Mouse (Mus musculus) heart, adult 18-20 months (tissue): ENCODE measurements around the gene Igf2. TPM values are rescaled to one million over a fixed set of nuclear protein-coding genes. Genes with fewer than 3 reads are reported as not detected.
A peak's percentile ranks its signal among the peaks of the same experiment; 100 is the strongest.

Experiments used
- DNase-seq, 2 experiments: peaks; one replicate each; pipeline ENCODE4 v3.0.0; 2021 to 2022; ENCODE audit warnings: mixed read lengths in 1 of 2
- microRNA-seq, 2 experiments: library from miRNA; unstranded; fragments of <30 nt; microRNA quantifications; one replicate each; pipeline ENCODE4 v1.2.0; 2022
- total RNA-seq, 2 experiments: library from RNA; stranded (reverse); gene quantifications; 2 replicates each; pipeline ENCODE4 v1.2.3; 2021

The Igf2 gene
- total RNA-seq, 2 experiments from 2014 or later, result 47.4 to 56.7 TPM

DNA sequence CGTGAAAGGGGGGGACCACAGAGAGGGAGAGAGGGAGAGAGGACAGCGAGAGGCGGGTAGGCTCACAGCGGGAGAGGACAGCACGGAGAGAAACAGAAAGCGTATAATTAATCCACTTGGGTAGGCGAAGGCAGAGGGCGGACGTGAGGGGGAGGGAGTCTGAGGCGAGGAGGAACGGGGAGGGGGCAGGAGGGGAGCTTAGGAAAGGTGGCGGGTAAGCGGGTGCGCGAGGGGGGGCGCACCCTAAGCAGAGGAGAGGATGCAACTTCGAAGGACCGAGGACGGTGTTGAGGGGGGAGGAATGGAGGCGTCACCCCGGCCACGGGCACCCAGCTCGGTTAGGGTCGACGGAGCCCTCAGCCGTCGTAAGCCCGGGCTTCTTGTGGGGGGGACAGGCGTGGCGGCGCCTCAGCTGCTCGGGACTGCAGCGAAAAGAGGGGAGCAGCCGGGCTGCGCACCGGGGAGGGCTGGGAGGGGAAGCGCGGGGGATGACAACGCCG lies 7.9 kb downstream of the Igf2 start:
- DNase-seq, result no peak

DNA sequence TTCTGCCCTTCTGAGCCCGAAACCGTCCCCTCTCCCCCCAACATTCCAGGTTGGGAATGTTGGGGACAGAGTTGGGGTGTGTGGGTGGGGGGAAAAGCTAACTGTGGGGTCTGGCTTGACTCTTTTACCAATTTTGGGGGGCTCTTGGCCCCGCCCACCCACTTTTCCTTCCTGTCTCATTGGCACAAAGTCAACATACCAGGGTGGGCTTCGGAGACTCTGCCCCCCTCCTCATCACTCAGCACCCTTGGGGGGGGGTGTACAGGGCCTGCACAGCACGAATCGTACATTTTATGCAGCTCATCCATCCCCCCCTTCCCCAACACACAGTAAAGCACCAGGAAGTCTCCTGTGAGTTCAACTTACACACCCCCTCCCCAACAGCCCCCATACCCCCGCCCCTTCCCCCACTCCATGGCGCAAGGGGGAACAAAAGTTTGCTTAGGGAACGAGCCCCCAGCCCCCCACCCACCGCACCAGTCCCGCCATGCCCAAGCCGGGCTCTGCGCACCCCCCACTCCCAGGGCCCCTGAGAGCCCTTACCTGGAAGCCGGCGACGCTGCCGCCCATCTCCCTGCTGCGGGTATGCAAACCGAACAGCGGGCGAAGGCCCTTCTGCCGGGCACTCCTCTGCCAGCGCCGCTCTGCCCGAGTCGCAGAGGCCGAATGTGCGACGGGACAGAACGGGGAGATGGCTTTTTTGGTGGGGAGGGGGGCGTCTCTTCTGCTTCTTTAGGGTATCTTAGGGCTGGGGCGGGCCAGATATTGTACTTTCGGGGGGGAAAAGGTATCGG lies 8.6 kb downstream of the Igf2 start:
- no peak for DNase-seq

DNA sequence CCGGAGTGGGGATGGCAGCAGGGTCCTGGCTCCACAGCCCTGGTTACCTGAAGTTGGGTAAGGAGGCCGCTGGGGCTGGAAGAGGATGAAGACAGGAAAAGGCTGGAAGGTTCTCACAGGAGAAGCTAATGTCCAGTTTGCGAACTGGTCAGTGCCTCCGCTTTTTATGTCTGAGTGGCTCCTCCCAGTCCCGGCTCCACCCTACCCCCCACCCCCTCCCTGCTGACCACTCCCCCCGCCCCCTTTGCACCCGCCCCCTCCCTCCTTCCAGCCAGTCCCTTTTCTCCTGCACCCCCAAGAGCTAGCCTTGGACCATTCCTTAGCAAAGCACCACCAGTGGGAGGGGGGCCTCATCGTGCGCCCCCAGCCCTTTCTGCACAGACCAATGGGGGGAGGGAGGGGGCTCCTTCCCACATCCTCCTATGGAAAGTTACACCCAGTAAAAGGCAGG lies 9.2 kb downstream of the Igf2 start:
- no peak for DNase-seq

DNA sequence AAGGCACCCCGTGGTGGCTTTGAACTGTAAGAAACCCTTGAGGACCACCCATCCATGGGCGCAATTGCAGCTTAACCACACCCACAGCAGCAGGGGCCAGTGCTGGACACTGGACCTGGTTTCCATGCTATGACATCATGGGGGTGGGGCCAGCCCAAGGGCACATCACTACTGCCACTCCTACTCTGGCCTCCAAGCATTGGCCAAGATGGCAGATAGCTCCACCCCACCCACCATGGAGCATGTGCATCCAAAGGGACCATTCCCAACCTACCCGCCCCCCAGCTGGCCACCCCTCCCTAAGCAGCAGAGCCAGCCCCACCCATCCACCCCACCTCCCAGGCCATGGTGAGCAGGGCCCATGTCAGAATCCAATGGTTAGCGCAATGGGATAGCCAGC lies 10.6 kb downstream of the Igf2 start:
- no peak for DNase-seq

DNA sequence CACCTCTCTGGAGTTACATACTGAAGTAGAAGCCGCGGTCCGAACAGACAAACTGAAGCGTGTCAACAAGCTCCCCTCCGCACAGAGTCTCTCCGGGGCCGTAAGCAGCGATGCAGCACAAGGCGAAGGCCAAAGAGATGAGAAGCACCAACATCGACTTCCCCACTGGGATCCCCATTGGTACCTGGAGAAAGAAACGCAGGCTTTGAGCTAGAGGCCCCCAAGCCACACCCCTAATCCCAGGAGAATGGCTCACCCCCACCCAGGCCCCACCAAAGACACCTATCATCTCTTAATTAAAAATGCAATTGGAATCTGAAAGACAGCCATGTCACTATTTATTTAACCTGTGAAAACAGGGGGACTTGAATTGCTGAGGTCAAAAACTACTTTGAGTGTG lies 11.0 kb downstream of the Igf2 start:
- DNase-seq, result no peak

DNA sequence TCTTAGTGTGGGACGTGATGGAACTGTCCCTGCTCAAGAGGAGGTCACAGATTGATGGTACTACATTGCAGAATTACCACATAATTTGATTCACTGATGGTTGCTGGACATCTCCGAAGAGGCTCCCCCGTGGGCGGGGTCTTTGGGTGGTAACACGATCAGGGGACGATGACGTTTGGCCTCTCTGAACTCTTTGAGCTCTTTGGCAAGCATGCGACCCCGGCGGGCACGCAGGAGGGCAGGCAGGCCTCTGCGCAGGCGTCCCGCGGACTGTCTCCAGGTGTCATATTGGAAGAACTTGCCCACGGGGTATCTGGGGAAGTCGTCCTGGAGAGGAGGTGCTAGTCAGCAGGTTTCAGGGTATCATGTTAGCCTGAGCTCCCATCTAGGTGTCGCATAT lies 12.9 kb downstream of the Igf2 start:
- no peak for DNase-seq

DNA sequence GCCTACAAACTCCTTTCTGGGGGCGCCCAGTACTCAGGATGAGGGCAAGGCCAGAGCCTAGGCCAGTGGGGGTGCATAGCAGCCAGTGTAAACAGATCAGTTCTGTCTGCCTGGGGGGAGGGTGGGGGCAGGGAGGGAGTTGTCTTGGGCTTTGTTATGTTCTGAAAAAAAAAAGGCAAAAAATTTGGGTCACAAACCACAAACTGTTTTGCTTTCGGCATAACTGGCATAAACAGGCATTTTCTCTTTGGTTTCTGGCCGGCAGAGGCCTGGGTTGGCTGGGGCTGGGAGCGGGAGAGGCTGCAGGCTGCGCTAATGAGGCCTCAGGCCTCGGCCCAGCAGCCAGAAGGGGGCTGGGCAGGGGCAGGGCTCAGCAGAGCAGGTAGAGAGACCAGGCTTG lies 19.9 kb downstream of the Igf2 start:
- DNase-seq, result no peak

DNA sequence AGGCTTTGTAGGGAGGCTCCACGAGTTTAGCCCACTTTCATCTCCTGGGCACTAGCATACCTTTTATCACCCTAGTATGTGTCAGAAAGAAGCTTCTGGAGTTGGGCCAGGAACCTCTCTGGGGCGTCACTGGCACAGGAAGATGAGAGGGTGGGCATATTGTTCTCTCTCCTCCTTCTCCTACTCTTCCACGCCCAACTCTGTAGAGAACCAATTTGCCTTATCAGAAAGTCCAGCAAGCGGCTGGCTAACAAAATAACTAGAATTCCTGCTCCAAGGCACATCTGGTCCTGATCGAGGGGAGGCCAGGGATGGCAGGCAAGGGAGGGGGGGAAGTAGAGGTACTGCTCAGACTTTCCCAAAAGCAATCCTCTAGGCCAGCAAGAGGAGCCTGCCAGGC lies 21.6 kb downstream of the Igf2 start:
- no peak for DNase-seq

DNA sequence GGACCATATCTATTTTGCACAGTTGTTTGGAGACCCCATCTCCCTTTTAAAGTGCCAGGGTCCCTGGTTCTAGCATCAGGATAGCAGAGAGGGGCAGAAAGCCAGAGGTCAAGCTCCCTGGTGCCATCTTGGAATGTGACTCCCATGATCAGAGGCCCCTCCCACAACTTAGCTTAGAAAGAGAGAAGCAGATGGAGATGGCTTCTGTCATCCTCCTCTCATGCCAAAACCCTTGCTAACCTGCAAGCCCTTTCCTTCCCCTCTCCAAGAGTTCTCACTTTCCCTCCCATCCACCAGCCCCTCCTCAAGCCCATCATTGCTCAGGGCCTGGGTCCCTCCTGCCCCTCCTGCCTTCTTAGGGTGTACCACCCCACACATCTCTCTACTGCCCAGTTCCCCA lies 30.4 kb downstream of the Igf2 start:
- no peak for DNase-seq

DNA sequence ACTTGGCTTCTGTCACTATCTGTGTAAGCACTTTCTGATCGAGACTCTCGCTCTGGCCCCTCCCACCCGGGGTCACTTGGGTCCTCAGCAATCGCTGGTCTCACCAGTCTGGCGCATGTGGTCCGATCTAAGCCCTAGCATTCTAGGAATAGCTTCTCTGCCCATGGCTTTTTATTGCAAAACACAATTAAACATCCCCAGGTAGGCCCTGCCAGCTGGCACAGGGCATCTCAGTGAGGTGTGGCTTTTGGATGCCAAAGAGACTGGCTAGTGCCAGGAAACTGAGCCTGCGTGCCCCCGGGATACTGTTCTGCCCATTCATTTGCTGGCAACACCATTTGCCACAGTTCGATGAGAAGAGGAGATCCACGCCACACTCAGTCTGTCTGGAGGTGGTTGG lies 35.9 kb downstream of the Igf2 start:
- no peak for DNase-seq

DNA sequence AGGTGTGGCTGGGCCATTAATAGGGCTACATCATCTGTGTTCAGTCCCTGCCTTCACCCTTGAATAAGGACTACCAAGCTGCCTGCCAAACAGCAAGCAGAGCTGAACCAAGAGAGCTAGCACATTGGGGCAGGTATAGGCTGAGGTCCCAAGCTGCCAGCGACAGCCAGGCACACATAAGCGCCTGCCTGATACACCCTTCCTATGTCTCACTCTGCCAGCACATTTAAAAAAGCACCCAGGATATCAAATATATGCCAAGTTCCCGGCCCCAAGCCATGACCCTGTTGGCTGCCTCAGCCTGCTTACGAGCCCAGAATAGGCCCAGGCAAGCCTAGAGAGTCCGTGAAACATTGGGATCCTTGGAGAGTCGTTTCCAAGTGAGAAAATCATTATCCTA lies 36.8 kb downstream of the Igf2 start:
- DNase-seq, result peak; percentile 26 to 58

DNA sequence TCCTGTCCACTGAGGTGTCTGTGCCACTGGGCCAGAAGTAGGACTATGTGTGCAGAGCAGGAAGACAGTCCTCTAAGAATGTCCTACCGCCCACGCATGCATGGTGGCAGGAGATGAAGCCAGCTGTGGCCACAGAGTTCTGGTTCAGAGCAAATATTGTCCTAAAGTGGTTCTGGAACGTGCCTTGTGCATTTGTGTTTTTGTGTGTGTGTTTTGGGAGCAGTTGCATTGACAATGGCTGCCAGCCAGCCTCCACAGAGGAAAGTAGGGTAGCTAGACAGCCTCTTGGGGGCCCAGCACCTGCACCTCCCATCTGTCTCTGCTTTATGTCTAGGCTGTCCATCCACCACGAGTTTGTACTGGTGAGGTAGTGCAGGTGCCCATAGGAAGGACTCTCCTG lies 44.4 kb downstream of the Igf2 start:
- peak in 1 of 2 experiments; percentile 9 for DNase-seq

DNA sequence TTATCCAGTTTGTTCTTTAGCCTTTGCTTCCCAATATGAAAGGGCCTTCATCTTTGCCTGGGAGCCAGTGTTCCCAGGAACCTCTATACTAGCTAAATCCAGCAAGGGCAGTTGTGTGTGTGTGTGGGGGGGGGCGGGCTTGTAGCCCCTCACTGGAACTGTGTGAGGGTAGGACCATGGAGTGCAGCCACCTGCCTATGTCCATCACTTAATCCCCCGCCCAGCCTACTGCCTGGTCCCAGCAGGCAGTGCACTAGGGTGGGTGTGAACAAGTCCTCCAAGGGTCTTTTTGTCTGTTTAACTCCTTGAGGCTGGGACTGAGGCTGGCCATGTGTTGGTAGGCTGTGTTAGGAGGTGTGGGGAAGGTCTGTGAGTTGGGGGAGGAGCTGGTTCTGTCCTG lies 53.5 kb downstream of the Igf2 start:
- DNase-seq, result no peak

DNA sequence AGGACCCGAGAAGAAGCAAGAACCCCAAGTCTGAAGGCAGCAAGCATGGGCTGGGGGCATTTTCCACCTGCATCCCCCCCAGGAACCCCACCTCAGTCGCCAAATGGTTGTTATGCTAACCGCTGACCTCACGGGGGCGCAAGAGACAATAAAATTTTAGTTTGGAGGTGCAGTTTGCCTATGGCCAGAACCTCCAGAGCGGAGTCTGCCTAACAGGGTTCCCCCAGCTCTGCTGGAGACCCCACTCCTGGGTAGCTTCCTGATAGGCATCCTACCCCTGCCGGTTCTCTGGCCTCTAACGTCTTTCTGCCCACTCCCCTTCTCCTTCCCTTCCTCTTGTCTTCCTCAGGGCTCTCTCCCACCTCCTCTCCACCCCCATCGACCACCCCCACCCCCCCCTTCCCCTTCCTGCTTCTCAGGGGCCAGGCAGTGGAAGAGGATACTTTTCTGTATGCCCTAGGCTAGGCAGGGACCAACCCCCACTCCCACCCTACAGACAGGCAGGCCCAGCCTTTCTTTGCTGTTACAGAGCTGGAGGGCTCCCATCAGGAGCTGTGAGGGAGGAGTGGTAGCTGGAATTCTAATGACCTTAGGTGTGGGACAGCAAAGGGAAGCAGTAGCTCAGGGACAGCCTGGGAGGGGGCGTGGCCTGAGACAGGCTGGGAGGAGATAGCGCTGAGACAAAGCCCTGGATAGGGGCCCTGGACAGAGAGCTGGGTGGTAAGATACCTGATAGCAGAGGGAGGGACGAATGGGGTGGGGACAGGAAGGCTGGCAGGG lies 55.8 kb downstream of the Igf2 start:
- DNase-seq, result peak; percentile 35 to 82

DNA sequence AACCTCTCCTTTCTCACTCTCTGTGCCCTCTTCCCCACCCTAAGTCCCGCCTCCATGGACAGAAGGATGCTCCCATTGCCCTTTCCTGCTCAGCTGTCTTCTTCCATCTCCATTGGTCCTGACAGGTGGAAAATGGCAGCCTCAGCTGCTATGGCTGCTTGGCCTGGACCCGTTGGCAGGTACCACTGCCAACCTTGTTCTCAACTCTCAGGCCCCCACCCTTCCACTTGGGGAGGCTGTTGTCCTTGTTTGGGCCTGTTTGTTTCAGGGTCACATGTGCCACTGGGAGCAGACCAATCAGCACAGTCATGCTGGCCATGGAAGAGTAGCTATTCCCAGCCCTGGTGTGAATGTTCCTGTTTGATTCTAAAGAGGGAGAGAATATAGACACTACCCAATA lies 65.7 kb downstream of the Igf2 start:
- no peak for DNase-seq

Small RNA genes within 50 kb of the gene (microRNA-seq; reads per million reads assigned to microRNA genes)
- gene Mir483, result 51.2 to 66.4 reads per million in 2 experiments

Other genes starting within 250 kb of the Igf2 start
- not detected for gene Syt8, start 232.0 kb downstream of the Igf2 start, total RNA-seq
- gene Tnni2, start 225.0 kb downstream of the Igf2 start, total RNA-seq, result 1 to 10 TPM; 1.8 to 2.6 TPM
- 10 to 100 TPM; 24.7 to 33.1 TPM for gene Lsp1, start 206.0 kb downstream of the Igf2 start, total RNA-seq
- under 1 TPM in 1 of 2 experiments, not detected in 1; 0.67 TPM for gene Tnnt3, start 168.0 kb downstream of the Igf2 start, total RNA-seq
- gene Mrpl23, start 134.1 kb downstream of the Igf2 start, total RNA-seq, result 10 to 100 TPM; 12.2 to 29.0 TPM
- not detected for gene Gm49394, start 3.1 kb upstream of the Igf2 start, total RNA-seq
- not detected for gene Ins2, start 76.6 kb upstream of the Igf2 start, total RNA-seq